ENCODE assay signal across 9 mouse cellular contexts in the genomic region with DNA sequence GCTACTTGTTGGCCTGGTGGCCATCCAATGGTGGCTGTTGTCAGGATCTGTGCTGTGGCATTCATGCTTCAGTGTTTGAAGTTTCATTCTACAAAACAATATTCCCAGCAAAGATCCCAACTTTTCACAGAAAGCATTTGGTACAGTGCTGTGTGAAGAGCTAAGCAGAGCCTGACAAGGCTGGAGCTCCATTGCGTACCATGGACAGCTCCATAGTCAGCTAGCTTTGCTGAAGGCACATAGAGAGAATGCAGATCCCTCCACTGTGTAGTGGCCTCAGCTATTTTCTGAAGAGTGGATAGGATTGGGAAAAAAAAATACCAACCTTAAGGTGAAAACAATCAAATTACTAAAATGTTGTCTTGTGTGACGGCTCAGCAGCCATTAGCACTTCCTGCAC. TPM values are rescaled to one million over a fixed set of nuclear protein-coding genes. Genes with fewer than 3 reads are reported as not detected.
DNase-seq lines count a peak whose midpoint lies in the region; ATAC-seq and TF ChIP-seq lines count a peak whose summit lies in the region.
"Had no signal": no experiment of that assay in that cellular context is flagged by ENCODE, and none has a peak within 500 bp of the region (broad histone marks: within the 10 kb centered on the region; RNA-seq: fewer than 3 reads in every experiment).

No protein-coding gene starts in this region.

- no peak overlapping the region for H3K27ac ChIP-seq in layer of hippocampus, adult 2 months
- H3K27ac ChIP-seq: embryonic facial prominence, embryonic 13.5 days; limb, embryonic 12.5 days had no signal

- no peak overlapping the region for H3K4me3 ChIP-seq in layer of hippocampus, adult 2 months
- H3K4me3 ChIP-seq: embryonic facial prominence, embryonic 13.5 days; limb, embryonic 12.5 days had no signal

- TF ChIP-seq CTCF in brain, embryonic 14.5 days (IDR thresholded peaks at IDR 0.05; ENCODE audit: borderline replicate concordance, extremely low read depth, insufficient read depth, insufficient read length), result no peak
- TF ChIP-seq CTCF in layer of hippocampus, adult 2 months (conservative IDR thresholded peaks at IDR 0.05), result no peak

- DNase-seq in kidney, postnatal 25 days, result peak; percentile 35 to 39
- no peak for DNase-seq in kidney, adult 18-20 months
- peak; percentile 18 for DNase-seq in Muller cell, postnatal 12 days (ENCODE audit: inconsistent ontology term)
- peak; percentile 13 for DNase-seq in brain, embryonic 14.5 days (ENCODE audit: low read depth)
- DNase-seq in left cerebral cortex, adult 9 months (ENCODE audit: low spot score in 2 of 2), result no peak
- DNase-seq in layer of hippocampus, adult 2 months (ENCODE audit: low spot score in 2 of 2), result no peak

- TF ChIP-seq POLR2A in brain, embryonic 14.5 days (IDR thresholded peaks at IDR 0.05; ENCODE audit: borderline replicate concordance, extremely low read depth, insufficient read depth, insufficient read length, poor library complexity, severe bottlenecking), result no peak

- ATAC-seq in megakaryocyte-erythroid progenitor cell, adult 5-6 weeks (replicated peaks; ENCODE audit: low FRiP score, low TSS enrichment, poor library complexity, severe bottlenecking), result 0 out of 2 replicates have a peak, but pooled peaks have one; percentile 44

RNA-seq across cellular contexts. Expression of gene Zfp746, which starts 50.5 kb away (rescaled TPM):
- polyA plus RNA-seq in brain, embryonic 14.5 days (2012; rRNA removed), result 38.8 and 40.9 TPM in 2 replicates
- 22.7 and 33.6 TPM in 2 replicates for total RNA-seq in megakaryocyte-erythroid progenitor cell, adult 5-6 weeks (2014; fragmentation: Nextera tagmentation)
- 15.1 and 18.9 TPM in 2 replicates for total RNA-seq in megakaryocyte-erythroid progenitor cell, adult 5-6 weeks (2017)
- 10 to 100 TPM; 31.3 to 34.4 TPM for total RNA-seq in layer of hippocampus, adult 2 months (2021)

Comparison
In these comparisons a context has a peak if more than half of its experiments do, and no peak if none do; other contexts are left out.
1. DNase-seq: peak in kidney, postnatal 25 days (2 of 2), Muller cell, postnatal 12 days (single experiment) and brain, embryonic 14.5 days (single experiment); none in kidney, adult 18-20 months (single experiment), left cerebral cortex, adult 9 months (0 of 2) and layer of hippocampus, adult 2 months (0 of 2).